Mouse (Mus musculus) CH12.LX (cell line): ENCODE results near the gene Aldh9a1. TPM values are rescaled to one million over a fixed set of nuclear protein-coding genes. Genes with fewer than 3 reads are reported as not detected.

Experiments used
- DNase-seq: peaks from one replicate; pipeline ENCODE4 v3.0.0-alpha.2; 2013; ENCODE audit errors: extremely low read depth
- H3K27ac ChIP-seq: 2 replicates; pipeline ENCODE4 v1.5.1; 2012; ENCODE audit warnings: low read depth, mild to moderate bottlenecking, control low read depth, moderate library complexity; ENCODE audit not compliant: insufficient read depth
- H3K27me3 ChIP-seq: replicated peaks from 2 replicates; pipeline ENCODE3; 2012; ENCODE audit warnings: inconsistent platforms
- H3K36me3 ChIP-seq, 2 experiments: replicated peaks in 1 of 2; 2 replicates each; pipeline versions ENCODE3 to v1.6.1; 2012; ENCODE audit warnings: inconsistent platforms in 1 of 2, low read length in 1 of 2, mild to moderate bottlenecking in 1 of 2, mixed read lengths in 1 of 2, moderate library complexity in 1 of 2; ENCODE audit not compliant: control insufficient read depth in 1 of 2, insufficient read depth in 1 of 2
- H3K4me1 ChIP-seq, 2 experiments: 2 replicates each; pipeline ENCODE4 v1.6.1; 2012; ENCODE audit warnings: inconsistent platforms in 1 of 2, moderate library complexity in 1 of 2; ENCODE audit not compliant: insufficient read depth in 2 of 2, control insufficient read depth in 1 of 2
- H3K4me2 ChIP-seq: 2 replicates; pipeline ENCODE4 v1.6.1; 2012; ENCODE audit warnings: low read depth, mild to moderate bottlenecking, control low read depth; ENCODE audit not compliant: poor library complexity, insufficient read depth, severe bottlenecking
- H3K4me3 ChIP-seq, 3 experiments: fragments of 150-350 bp in 1 of 3; sonication (generic) in 1 of 3; replicated peaks in 1 of 3; 2 replicates each; pipeline versions ENCODE3 to v1.5.1; 2011 to 2012; ENCODE audit warnings: low read depth in 2 of 3, low read length in 2 of 3, mild to moderate bottlenecking in 2 of 3, moderate library complexity in 2 of 3, control low read depth in 1 of 3, improper control_type of control experiment in 1 of 3, inconsistent platforms in 1 of 3, mixed read lengths in 1 of 3; ENCODE audit not compliant: poor library complexity in 1 of 3
- H3K79me2 ChIP-seq: replicated peaks from 2 replicates; pipeline ENCODE4 v1.6.1; 2012; ENCODE audit warnings: mild to moderate bottlenecking, moderate library complexity; ENCODE audit not compliant: control insufficient read depth, poor library complexity, insufficient read depth, severe bottlenecking; ENCODE audit errors: extremely low read depth
- H3K9ac ChIP-seq: 2 replicates; pipeline ENCODE4 v1.6.1; 2012; ENCODE audit warnings: low read depth, mild to moderate bottlenecking, control low read depth, moderate library complexity; ENCODE audit not compliant: insufficient read depth
- H3K9me3 ChIP-seq: replicated peaks from 2 replicates; pipeline ENCODE3; 2012; ENCODE audit warnings: low read length, inconsistent platforms, mixed read lengths
- CHD1 ChIP-seq: IDR thresholded peaks from 2 replicates; pipeline ENCODE4 v1.6.1; 2012; ENCODE audit warnings: low read depth, low read length, improper control_type of control experiment, inconsistent platforms
- CTCF ChIP-seq, 2 experiments: IDR thresholded peaks in 1 of 2; conservative IDR thresholded peaks in 1 of 2; 2 replicates each; pipeline ENCODE4 v1.5.1; 2011 to 2012; ENCODE audit warnings: low read depth in 2 of 2, low read length in 2 of 2, improper control_type of control experiment in 1 of 2, inconsistent platforms in 1 of 2, mild to moderate bottlenecking in 1 of 2, moderate library complexity in 1 of 2
- HCFC1 ChIP-seq: IDR thresholded peaks from 2 replicates; pipeline ENCODE4 v1.6.1; 2012; ENCODE audit warnings: low read depth, mild to moderate bottlenecking, inconsistent platforms, low read length, improper control_type of control experiment
- IRF4 ChIP-seq: IDR thresholded peaks from 2 replicates; pipeline ENCODE4 v1.6.1; 2014; ENCODE audit warnings: low read depth, mild to moderate bottlenecking, inconsistent platforms, low read length, improper control_type of control experiment
- KAT2A ChIP-seq: IDR thresholded peaks from 2 replicates; pipeline ENCODE4 v1.6.1; 2012; ENCODE audit warnings: low read length, improper control_type of control experiment, inconsistent platforms; ENCODE audit not compliant: insufficient replicate concordance
- MAZ ChIP-seq: IDR thresholded peaks from 2 replicates; pipeline ENCODE4 v1.6.1; 2012; ENCODE audit warnings: low read depth, mild to moderate bottlenecking, inconsistent platforms, low read length, improper control_type of control experiment, moderate library complexity
- MEF2A ChIP-seq: IDR thresholded peaks from 2 replicates; pipeline ENCODE4 v1.6.1; 2014; ENCODE audit warnings: low read depth, mild to moderate bottlenecking, inconsistent platforms, low read length, improper control_type of control experiment, borderline replicate concordance
- MYC ChIP-seq: IDR thresholded peaks from 2 replicates; pipeline ENCODE4 v1.6.1; 2011; ENCODE audit warnings: low read depth, mild to moderate bottlenecking, improper control_type of control experiment, low read length
- POLR2AphosphoS2 ChIP-seq: IDR thresholded peaks from 2 replicates; pipeline ENCODE4 v1.6.1; 2011; ENCODE audit warnings: low read depth, low read length, improper control_type of control experiment
- TBP ChIP-seq: conservative IDR thresholded peaks from 2 replicates; pipeline ENCODE4 v1.6.1; 2011; ENCODE audit warnings: low read depth, low read length, improper control_type of control experiment
- TCF12 ChIP-seq: IDR thresholded peaks from 2 replicates; pipeline ENCODE4 v1.6.1; 2014; ENCODE audit warnings: low read depth, mild to moderate bottlenecking, inconsistent platforms, low read length, improper control_type of control experiment
- USF1 ChIP-seq: IDR thresholded peaks from 2 replicates; pipeline ENCODE4 v1.6.1; 2014; ENCODE audit warnings: low read depth, mild to moderate bottlenecking, inconsistent platforms, low read length, improper control_type of control experiment
- USF2 ChIP-seq: conservative IDR thresholded peaks from 2 replicates; pipeline ENCODE4 v1.6.1; 2011; ENCODE audit warnings: low read depth, low read length, improper control_type of control experiment
- ZKSCAN1 ChIP-seq: IDR thresholded peaks from 2 replicates; pipeline ENCODE4 v1.6.1; 2012; ENCODE audit warnings: low read depth, inconsistent platforms, low read length, improper control_type of control experiment, borderline replicate concordance
- dilution Hi-C: fragments of 300-500 bp; cut with MboI; formaldehyde crosslinking; loops from 2 replicates; pipeline ENCODE4 v1.14.3; 2020; ENCODE audit warnings: low sequenced_read_pairs; ENCODE audit not compliant: extremely low pct_unique_long_range_greater_than_20kb, extremely low pct_ligation_motif_present
- in situ Hi-C: fragments of 300-500 bp; cut with MboI; formaldehyde crosslinking; loops from 3 replicates; pipeline ENCODE4 v1.14.3; 2019; ENCODE audit warnings: low sequenced_read_pairs, low pct_ligation_motif_present, low pct_unique_long_range_greater_than_20kb, mixed read lengths
- polyA plus RNA-seq: library from polyadenylated mRNA; unstranded; fragments of >175 nt; gene quantifications from 2 replicates; pipeline ENCODE4 v1.2.1, GENCODE M21; 2012; ENCODE audit warnings: low read depth; ENCODE audit not compliant: insufficient read length
- total RNA-seq, 2 experiments: library from RNA; depleted of rRNA; stranded (reverse); fragments of 300-350 nt in 1 of 2; fragments of >200 nt in 1 of 2; gene quantifications; 2 replicates each; pipeline ENCODE4 v1.2.3; 2012 to 2014

Aldh9a1 gene
- total and polyA plus RNA-seq, 3 experiments: 26.2 to 79.7 (median 31.2) TPM

- no peak for TF ChIP-seq MAZ
- no peak for TF ChIP-seq MYC
- no peak for TF ChIP-seq IRF4
- no peak for TF ChIP-seq POLR2AphosphoS2
- no peak for TF ChIP-seq TCF12
- H3K9me3 ChIP-seq: no peaks in the 10 kb centered on the region
- H3K4me3 ChIP-seq: no peak overlapping the region
- no peaks in the 10 kb centered on the region for H3K36me3 ChIP-seq
- in situ Hi-C loops (no loop called here), dilution Hi-C loops (no loop called here)
- DNase-seq: no peak
- no peak overlapping the region for H3K4me2 ChIP-seq
- H3K27me3 ChIP-seq: peaks cover 94% of the 10 kb centered on the region
- no peaks in the 10 kb centered on the region for H3K79me2 ChIP-seq
- H3K4me1 ChIP-seq: peaks cover 0 to 4% of the 10 kb centered on the region in 2 experiments; a peak in 2 of 4 replicates
- H3K9ac ChIP-seq: no peak overlapping the region
- no peak overlapping the region for H3K27ac ChIP-seq
Measured at GRCm38 (mm10) chr1:167387796-167388195, 38.0 kb downstream of the Aldh9a1 start.

DNA sequence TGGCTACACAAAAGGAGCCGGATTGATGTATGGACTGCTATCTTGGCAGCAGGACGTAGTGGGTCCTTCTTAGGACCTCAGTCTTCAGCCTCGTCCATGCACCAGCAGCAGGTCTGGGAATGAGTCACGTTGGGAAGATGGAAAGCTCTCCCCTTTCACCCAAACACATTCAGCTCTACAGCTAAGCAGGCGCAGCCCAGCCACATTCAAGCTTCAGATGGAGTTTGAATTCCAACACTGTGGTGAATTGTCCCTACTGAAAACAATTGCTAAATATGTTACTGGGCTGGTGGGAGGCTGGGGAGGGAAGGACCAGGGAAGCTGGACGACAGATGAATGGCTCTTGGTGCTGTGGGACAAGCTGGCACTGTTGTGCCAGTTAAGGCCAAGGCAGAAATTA lies 38.8 kb downstream of the Aldh9a1 start:
- dilution Hi-C loops (no loop called here), in situ Hi-C loops (no loop called here)
- peaks cover 94% of the 10 kb centered on the region for H3K27me3 ChIP-seq
- no peak overlapping the region for H3K9ac ChIP-seq
- no peaks in the 10 kb centered on the region for H3K9me3 ChIP-seq
- H3K4me3 ChIP-seq: no peak overlapping the region
- no peaks in the 10 kb centered on the region for H3K79me2 ChIP-seq
- no peaks in the 10 kb centered on the region for H3K36me3 ChIP-seq
- H3K27ac ChIP-seq: no peak overlapping the region
- peaks cover 0 to 12% of the 10 kb centered on the region in 2 experiments; a peak in 2 of 4 replicates for H3K4me1 ChIP-seq
- H3K4me2 ChIP-seq: no peak overlapping the region
- DNase-seq: no peak
- no peak for TF ChIP-seq TBP
- no peak for TF ChIP-seq KAT2A
- no peak for TF ChIP-seq CHD1
- no peak for TF ChIP-seq USF2
- no peak for TF ChIP-seq TCF12
- no peak for TF ChIP-seq MEF2A
- no peak for TF ChIP-seq ZKSCAN1
- no peak for TF ChIP-seq USF1
- TF ChIP-seq HCFC1: no peak
- no peak for TF ChIP-seq MYC
- TF ChIP-seq, all 38 proteins: peak for 0

- Histone ChIP-seq H3K27me3 (peaks cover 86% of the 10 kb centered on the region), H3K27ac (no peak overlapping the region), H3K4me2 (no peak overlapping the region), H3K36me3 (no peaks in the 10 kb centered on the region), H3K9ac (no peak overlapping the region), H3K4me3 (no peak overlapping the region), H3K4me1 (peaks cover 0 to 14% of the 10 kb centered on the region in 2 experiments; a peak in 2 of 4 replicates), H3K9me3 (no peaks in the 10 kb centered on the region), H3K79me2 (no peaks in the 10 kb centered on the region)
- dilution Hi-C loops: no loop called here
- in situ Hi-C loops: no loop called here
- DNase-seq: no peak
- TF ChIP-seq POLR2AphosphoS2: no peak
- TF ChIP-seq CTCF (conservative IDR thresholded peaks at IDR 0.05 in 1 of 2, IDR thresholded peaks at IDR 0.05 in 1 of 2; ENCODE audit: low read depth in 2 of 2, low read length in 2 of 2): no peak
Measured at GRCm38 (mm10) chr1:167389584-167389983, 39.8 kb downstream of the Aldh9a1 start.
